Mouse (Mus musculus) hindbrain, embryonic 14.5 days (tissue): ENCODE measurements around the gene Pcsk2. TPM values are rescaled to one million over a fixed set of nuclear protein-coding genes. Genes with fewer than 3 reads are reported as not detected.

Source experiments
- ATAC-seq: fragments of 200-750 bp; cut with Nextera tagmentation; 2 replicates; pipeline ENCODE4 v1.8.0; 2017; ENCODE audit warnings: moderate number of reproducible peaks, mild to moderate bottlenecking, moderate TSS enrichment, moderate library complexity; ENCODE audit not compliant: low FRiP score
- DNase-seq: peaks from one replicate; pipeline ENCODE4 v3.0.0-alpha.2; 2015; ENCODE audit warnings: low spot score
- H3K27ac ChIP-seq: fragments of 300-500 bp; sonication (generic); 2 replicates; pipeline ENCODE4 v1.5.1; 2014; ENCODE audit warnings: mild to moderate bottlenecking, moderate library complexity
- H3K27me3 ChIP-seq: fragments of 300-500 bp; sonication (generic); 2 replicates; pipeline ENCODE4 v1.6.1; 2014; ENCODE audit warnings: mild to moderate bottlenecking, low read length, mixed read lengths; ENCODE audit not compliant: control insufficient read depth, insufficient read depth
- H3K36me3 ChIP-seq: fragments of 300-500 bp; sonication (generic); replicated peaks from 2 replicates; pipeline ENCODE4 v1.6.1; 2014; ENCODE audit not compliant: control insufficient read depth, insufficient read depth
- H3K4me1 ChIP-seq: fragments of 300-500 bp; sonication (generic); replicated peaks from 2 replicates; pipeline ENCODE4 v1.6.1; 2014; ENCODE audit warnings: antibody characterized with exemption, low read length, mixed read lengths; ENCODE audit not compliant: control insufficient read depth, insufficient read depth
- H3K4me2 ChIP-seq: fragments of 300-500 bp; sonication (generic); replicated peaks from 2 replicates; pipeline ENCODE4 v1.6.1; 2014; ENCODE audit warnings: mild to moderate bottlenecking, moderate library complexity
- H3K4me3 ChIP-seq: fragments of 300-500 bp; sonication (generic); replicated peaks from 2 replicates; pipeline ENCODE4 v1.5.1; 2014; ENCODE audit warnings: mild to moderate bottlenecking, low read length
- H3K9ac ChIP-seq: fragments of 300-500 bp; sonication (generic); 2 replicates; pipeline ENCODE4 v1.6.1; 2014
- H3K9me3 ChIP-seq: fragments of 300-500 bp; sonication (generic); 2 replicates; pipeline ENCODE4 v1.6.1; 2016; ENCODE audit warnings: low read length; ENCODE audit not compliant: control insufficient read depth
- WGBS: fragments of 180-500 bp; shearing (Covaris S2); extraction: QIAGEN DNeasy Blood & Tissue Kit; methylation state at CpG from one replicate; pipeline ENCODE4 v1.1.7; 2014; 5-methylcytosine and 5-hydroxymethylcytosine counted together
- polyA plus RNA-seq: library from polyadenylated mRNA; unstranded; fragments of >200 nt; fragmentation: Nextera tagmentation; extraction: Ambion mirVana; gene quantifications from 2 replicates; pipeline ENCODE4 v1.2.1, GENCODE M21; 2014

The Pcsk2 gene
- polyA plus RNA-seq, 1 experiment from 2014 or later = 26.3 TPM

DNA sequence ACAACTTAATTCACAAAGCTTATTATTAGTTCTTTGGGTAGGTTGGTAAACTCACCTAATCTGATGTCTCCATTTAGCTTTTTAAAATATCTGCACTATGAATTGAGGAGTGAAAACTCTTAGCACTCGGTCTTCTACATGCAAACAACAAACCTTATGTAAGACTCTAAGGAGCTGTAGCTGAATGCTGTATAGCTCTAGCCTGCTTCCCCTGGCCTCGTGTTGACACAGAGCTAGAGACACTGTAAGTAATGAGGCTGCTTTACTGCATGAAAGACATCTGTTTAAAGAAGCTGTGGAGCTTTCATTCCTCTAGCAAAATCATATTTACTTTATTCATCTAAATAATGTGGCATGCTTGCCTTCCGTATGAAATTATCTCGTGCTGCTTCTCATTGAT, 14.4 kb downstream of the Pcsk2 start:
- Histone ChIP-seq H3K4me1 (no peaks in the 10 kb centered on the region), H3K27me3 (no peaks in the 10 kb centered on the region), H3K36me3 (no peaks in the 10 kb centered on the region), H3K27ac (no peak overlapping the region), H3K9ac (no peak overlapping the region), H3K4me2 (no peak overlapping the region), H3K9me3 (0 out of 2 replicates have a peak, but pooled peaks cover 4% of the 10 kb centered on the region), H3K4me3 (no peak overlapping the region)
- DNase-seq (no peak), ATAC-seq (no peak)
- WGBS = 68% methylated on average over 4 of the region's 4 CpGs

DNA sequence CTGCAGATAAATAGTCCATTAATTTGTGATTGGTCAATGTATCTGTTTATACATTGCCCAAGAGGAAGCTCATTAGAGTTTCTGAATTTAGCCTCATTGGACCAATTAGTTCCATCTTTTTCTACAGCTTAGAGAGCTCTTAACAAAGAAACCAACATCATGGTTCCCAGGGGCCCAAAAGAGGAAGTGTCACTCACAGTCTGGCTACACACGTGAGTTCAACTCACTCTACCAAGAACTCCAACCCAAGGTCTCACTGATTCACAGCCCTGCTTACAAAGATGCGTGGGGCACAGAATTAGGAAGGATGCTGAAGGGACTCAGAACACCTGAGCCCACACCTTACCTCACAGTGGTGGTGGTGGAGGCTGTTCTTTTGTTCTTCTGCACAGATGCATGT, 19.1 kb downstream of the Pcsk2 start:
- Histone ChIP-seq H3K9ac (no peak overlapping the region), H3K4me1 (no peaks in the 10 kb centered on the region), H3K27me3 (no peaks in the 10 kb centered on the region), H3K27ac (no peak overlapping the region), H3K9me3 (no peaks in the 10 kb centered on the region), H3K36me3 (no peaks in the 10 kb centered on the region), H3K4me3 (no peak overlapping the region), H3K4me2 (no peak overlapping the region)
- WGBS = 67% methylated on average over 2 of the region's 2 CpGs
- no peak for ATAC-seq
- DNase-seq = no peak

DNA sequence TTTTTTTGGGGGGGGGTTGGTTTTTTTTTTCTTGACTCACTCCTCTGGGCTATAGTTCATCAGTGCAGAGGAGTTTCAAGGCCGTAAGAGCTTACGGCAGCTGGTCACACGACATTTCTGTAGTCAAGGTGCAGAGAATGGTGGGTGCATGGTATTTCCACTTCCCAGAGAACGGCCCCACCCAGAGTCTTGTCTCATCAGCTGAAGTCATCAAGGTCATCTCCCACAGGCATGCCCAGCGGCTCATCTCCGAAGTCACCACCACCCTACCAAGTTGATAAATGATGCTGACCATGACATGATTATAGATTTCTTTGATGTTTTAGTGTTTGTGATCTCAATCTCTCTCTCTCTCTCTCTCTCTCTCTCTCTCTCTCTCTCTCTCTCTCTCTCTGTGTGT, 20.0 kb downstream of the Pcsk2 start:
- no peaks in the 10 kb centered on the region for H3K4me1 ChIP-seq
- H3K27ac ChIP-seq = no peak overlapping the region
- ATAC-seq (no peak), DNase-seq (no peak)
- no peaks in the 10 kb centered on the region for H3K27me3 ChIP-seq
- no peak overlapping the region for H3K9ac ChIP-seq
- no peaks in the 10 kb centered on the region for H3K36me3 ChIP-seq
- 91% methylated on average over 6 of the region's 6 CpGs for WGBS
- no peak overlapping the region for H3K4me2 ChIP-seq
- H3K9me3 ChIP-seq = no peaks in the 10 kb centered on the region
- H3K4me3 ChIP-seq = no peak overlapping the region

DNA sequence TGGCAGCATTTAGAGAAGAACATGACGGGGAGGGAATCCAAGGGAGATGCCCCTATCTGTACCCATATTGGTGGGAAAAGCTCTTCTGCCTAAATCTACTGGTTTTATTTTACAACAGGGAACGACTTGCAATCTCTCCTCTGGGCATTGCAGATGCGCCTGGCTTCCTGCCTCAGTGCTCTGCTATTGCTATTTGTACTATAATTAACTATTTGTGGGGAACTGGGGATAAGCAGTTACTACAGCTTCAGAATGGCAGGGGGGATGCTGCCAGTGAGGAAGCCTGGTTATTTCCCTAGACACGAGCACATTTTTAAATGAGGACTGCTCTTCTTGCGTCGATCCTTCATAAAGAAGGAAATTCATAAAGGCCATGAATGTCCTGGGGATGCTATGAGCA, 39.4 kb downstream of the Pcsk2 start:
- Histone ChIP-seq H3K9ac (no peak overlapping the region), H3K4me3 (no peak overlapping the region), H3K27me3 (no peaks in the 10 kb centered on the region), H3K36me3 (no peaks in the 10 kb centered on the region), H3K4me1 (no peaks in the 10 kb centered on the region), H3K27ac (no peak overlapping the region), H3K9me3 (no peaks in the 10 kb centered on the region), H3K4me2 (no peak overlapping the region)
- DNase-seq (no peak), ATAC-seq (no peak)
- 79% methylated on average over 6 of the region's 6 CpGs for WGBS

- Histone ChIP-seq H3K27me3 (no peaks in the 10 kb centered on the region), H3K4me1 (no peaks in the 10 kb centered on the region), H3K36me3 (no peaks in the 10 kb centered on the region), H3K9ac (no peak overlapping the region), H3K4me2 (no peak overlapping the region), H3K27ac (no peak overlapping the region), H3K9me3 (no peaks in the 10 kb centered on the region), H3K4me3 (no peak overlapping the region)
- no peak for DNase-seq
- 91% methylated on average over 2 of the region's 2 CpGs for whole genome bisulfite sequencing
- no peak for ATAC-seq
These were observed 44.4 kb downstream of the Pcsk2 start for GRCm38 (mm10) chr2:143590398-143590797.

DNA sequence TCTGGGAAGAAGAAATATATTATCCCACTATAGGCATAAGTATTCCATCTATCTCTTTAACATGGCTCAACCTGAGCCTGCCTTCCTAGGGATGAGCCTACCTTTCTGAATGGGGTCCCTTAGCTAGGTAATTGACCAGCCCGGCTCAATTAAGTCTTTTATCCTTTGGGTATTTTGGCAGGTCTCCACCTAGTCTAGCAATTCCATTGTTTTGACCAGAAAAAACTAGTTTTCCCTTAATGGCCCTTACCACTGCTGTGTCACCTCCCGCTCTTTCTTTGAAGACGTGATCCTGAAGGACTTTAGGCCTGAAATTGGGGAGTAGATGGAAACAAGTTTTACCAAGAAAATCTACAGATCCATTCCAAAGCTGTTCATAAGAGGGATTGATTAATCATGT, 57.1 kb downstream of the Pcsk2 start:
- 68% methylated on average over 3 of the region's 3 CpGs for WGBS
- H3K4me3 ChIP-seq = no peak overlapping the region
- no peaks in the 10 kb centered on the region for H3K4me1 ChIP-seq
- H3K4me2 ChIP-seq = no peak overlapping the region
- H3K36me3 ChIP-seq = no peaks in the 10 kb centered on the region
- no peaks in the 10 kb centered on the region for H3K27me3 ChIP-seq
- H3K27ac ChIP-seq = no peak overlapping the region
- no peaks in the 10 kb centered on the region for H3K9me3 ChIP-seq
- no peak overlapping the region for H3K9ac ChIP-seq
- no peak for DNase-seq
- no peak for ATAC-seq

DNA sequence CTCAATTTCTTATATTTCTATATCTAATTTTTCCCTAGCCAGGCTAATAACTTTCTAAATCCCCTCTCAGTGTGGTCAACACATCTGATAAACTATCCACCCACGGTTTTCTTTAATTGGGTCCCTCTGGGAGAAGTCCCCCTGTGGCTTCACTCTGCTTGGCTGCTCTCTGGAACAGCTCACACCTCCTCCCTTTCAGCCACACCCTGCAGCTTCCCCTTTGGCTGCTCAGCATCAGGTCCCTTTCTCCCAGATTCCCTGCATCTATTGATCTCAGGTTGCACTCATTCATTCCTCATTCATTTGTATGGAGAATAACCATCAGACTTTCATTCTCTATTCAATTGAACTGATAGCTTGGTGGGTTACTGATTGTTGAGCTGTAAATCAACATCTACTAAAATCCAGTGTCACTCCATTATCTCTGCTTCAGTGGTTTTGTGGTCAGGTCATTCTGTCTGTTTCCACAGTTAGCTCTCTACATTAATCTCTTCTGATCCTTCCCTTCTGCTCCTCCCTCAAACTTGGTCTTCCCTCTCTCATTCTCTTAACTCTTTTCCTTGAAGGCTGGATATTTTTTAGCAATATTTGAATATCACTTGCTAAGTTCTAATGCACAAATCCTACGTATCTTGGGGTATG, 58.0 kb downstream of the Pcsk2 start:
- no peak overlapping the region for H3K9ac ChIP-seq
- ATAC-seq = no peak

GRCm38 (mm10) chr2:143610355-143611331, 64.7 kb downstream of the Pcsk2 start:
- Histone ChIP-seq H3K9me3 (no peaks in the 10 kb centered on the region), H3K4me1 (no peaks in the 10 kb centered on the region), H3K27me3 (no peaks in the 10 kb centered on the region), H3K4me2 (no peak overlapping the region), H3K9ac (no peak overlapping the region), H3K4me3 (no peak overlapping the region), H3K36me3 (no peaks in the 10 kb centered on the region), H3K27ac (no peak overlapping the region)
- DNase-seq (no peak), ATAC-seq (no peak)
- 58% methylated on average over 9 of the region's 9 CpGs for WGBS

More for the DNA sequence above, 58.0 kb downstream of the Pcsk2 start:
- no peaks in the 10 kb centered on the region for H3K36me3 ChIP-seq
- no peak for DNase-seq
- 42% methylated on average over 2 of the region's 2 CpGs for WGBS
- H3K4me1 ChIP-seq = no peaks in the 10 kb centered on the region
- no peak overlapping the region for H3K27ac ChIP-seq
- no peak overlapping the region for H3K4me2 ChIP-seq
- H3K27me3 ChIP-seq = no peaks in the 10 kb centered on the region
- H3K4me3 ChIP-seq = no peak overlapping the region
- H3K9me3 ChIP-seq = no peaks in the 10 kb centered on the region

GRCm38 (mm10) chr2:143613466-143613865, 67.5 kb downstream of the Pcsk2 start:
- 84% methylated on average over 3 of the region's 3 CpGs for WGBS
- Histone ChIP-seq H3K4me3 (no peak overlapping the region), H3K27ac (no peak overlapping the region), H3K4me1 (no peaks in the 10 kb centered on the region), H3K27me3 (no peaks in the 10 kb centered on the region), H3K36me3 (no peaks in the 10 kb centered on the region), H3K9me3 (no peaks in the 10 kb centered on the region), H3K9ac (no peak overlapping the region), H3K4me2 (no peak overlapping the region)
- ATAC-seq = no peak
- no peak for DNase-seq
